Mouse (Mus musculus): ENCODE data around the gene Qtrt1.
A peak's percentile ranks its signal among the peaks of the same experiment; 100 is the strongest.

Gene Qtrt1

GRCm38 (mm10) chr9:21419646-21420045 lies 8.0 kb downstream of the Qtrt1 start:
- DNase-seq (ENCODE audit: low read depth, low spot score), result no peak

- DNase-seq (ENCODE audit: low read depth, low spot score), result peak; percentile 99
These were observed 13.3 kb downstream of the Qtrt1 start, which contains the start of gene Dnm2 for GRCm38 (mm10) chr9:21424631-21425555. Gene Dnm2 (plus strand): TSS chr9:21424908.

- DNase-seq (ENCODE audit: low read depth, low spot score), result no peak
These were observed 13.9 kb downstream of the Qtrt1 start for GRCm38 (mm10) chr9:21425556-21425945.

GRCm38 (mm10) chr9:21426013-21426412 lies 14.4 kb downstream of the Qtrt1 start:
- DNase-seq (ENCODE audit: low read depth, low spot score), result no peak

GRCm38 (mm10) chr9:21426525-21426924 lies 14.9 kb downstream of the Qtrt1 start:
- no peak for DNase-seq (ENCODE audit: low read depth, low spot score)

- DNase-seq (ENCODE audit: low read depth, low spot score), result no peak
These were observed 16.1 kb downstream of the Qtrt1 start for GRCm38 (mm10) chr9:21427773-21428172.

- no peak for DNase-seq (ENCODE audit: low read depth, low spot score)
These were observed 16.5 kb downstream of the Qtrt1 start for GRCm38 (mm10) chr9:21428178-21428577.

GRCm38 (mm10) chr9:21430724-21431123 lies 19.1 kb downstream of the Qtrt1 start:
- DNase-seq (ENCODE audit: low read depth, low spot score), result peak; percentile 55

- DNase-seq (ENCODE audit: low read depth, low spot score), result no peak
These were observed 20.4 kb downstream of the Qtrt1 start for GRCm38 (mm10) chr9:21432066-21432465.

GRCm38 (mm10) chr9:21433766-21434165 lies 22.1 kb downstream of the Qtrt1 start:
- no peak for DNase-seq (ENCODE audit: low read depth, low spot score)

- no peak for DNase-seq (ENCODE audit: low read depth, low spot score)
These were observed 22.8 kb downstream of the Qtrt1 start for GRCm38 (mm10) chr9:21434410-21434809.

- DNase-seq (ENCODE audit: low read depth, low spot score), result no peak
These were observed 24.4 kb downstream of the Qtrt1 start for GRCm38 (mm10) chr9:21435777-21436635.

GRCm38 (mm10) chr9:21437577-21437976 lies 25.9 kb downstream of the Qtrt1 start:
- DNase-seq (ENCODE audit: low read depth, low spot score), result no peak

GRCm38 (mm10) chr9:21438219-21438618 lies 26.6 kb downstream of the Qtrt1 start:
- DNase-seq (ENCODE audit: low read depth, low spot score), result no peak

- no peak for DNase-seq (ENCODE audit: low read depth, low spot score)
These were observed 27.8 kb downstream of the Qtrt1 start for GRCm38 (mm10) chr9:21439456-21439855.

GRCm38 (mm10) chr9:21439914-21440313 lies 28.3 kb downstream of the Qtrt1 start:
- no peak for DNase-seq (ENCODE audit: low read depth, low spot score)

GRCm38 (mm10) chr9:21440387-21440786 lies 28.8 kb downstream of the Qtrt1 start:
- DNase-seq (ENCODE audit: low read depth, low spot score), result no peak

GRCm38 (mm10) chr9:21443853-21444252 lies 32.2 kb downstream of the Qtrt1 start:
- DNase-seq (ENCODE audit: low read depth, low spot score), result no peak

GRCm38 (mm10) chr9:21444574-21444973 lies 32.9 kb downstream of the Qtrt1 start:
- no peak for DNase-seq (ENCODE audit: low read depth, low spot score)

GRCm38 (mm10) chr9:21445081-21445744 lies 33.6 kb downstream of the Qtrt1 start:
- no peak for DNase-seq (ENCODE audit: low read depth, low spot score)

GRCm38 (mm10) chr9:21447778-21448177 lies 36.1 kb downstream of the Qtrt1 start:
- no peak for DNase-seq (ENCODE audit: low read depth, low spot score)

GRCm38 (mm10) chr9:21449710-21450109 lies 38.1 kb downstream of the Qtrt1 start:
- DNase-seq (ENCODE audit: low read depth, low spot score), result no peak
